Mouse (Mus musculus) heart, postnatal 25 days (tissue): ENCODE measurements around the gene Usp3. TPM values are rescaled to one million over a fixed set of nuclear protein-coding genes. Genes with fewer than 3 reads are reported as not detected.

Experiments
- DNase-seq: peaks from one replicate; pipeline ENCODE4 v3.0.0; 2022; ENCODE audit warnings: low spot score
- intact Hi-C: fragments of 180-260 bp; cut with DNase I; formaldehyde crosslinking; loops from one replicate; pipeline ENCODE4 v1.15.1; 2025
- total RNA-seq, 2 experiments: library from RNA; stranded (reverse); gene quantifications; 2 replicates each; pipeline ENCODE4 v1.2.3; 2021

The Usp3 gene
- total RNA-seq, 2 experiments from 2014 or later = 19.0 to 24.4 TPM

DNA sequence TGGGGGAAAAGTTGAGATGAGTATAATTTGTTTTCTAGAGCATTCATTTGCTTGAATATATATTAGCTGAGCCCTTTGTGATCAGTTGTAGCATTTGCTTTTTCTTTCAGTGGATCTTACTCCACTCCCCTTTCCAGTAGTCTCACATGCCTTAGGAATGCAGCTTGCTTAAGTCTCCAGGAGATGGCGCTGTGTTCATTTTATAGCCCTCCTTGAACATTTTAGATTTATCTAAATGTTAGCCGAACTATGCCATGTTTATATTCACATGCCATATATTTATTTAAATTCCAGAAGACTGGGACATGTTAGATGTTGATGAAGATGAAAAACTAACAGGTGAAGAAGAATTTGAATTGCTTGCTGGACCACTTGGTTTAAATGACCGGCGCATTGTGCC, 127.9 kb downstream of the Usp3 start:
- intact Hi-C loops = loop anchor here (2.0 to 5.0 kb wide), 2 partner anchors 322 to 362 kb away; no protein-coding TSS in a partner anchor
- no peak for DNase-seq

Other genes starting within 250 kb of the Usp3 start
- gene Herc1, start 242.7 kb downstream of the Usp3 start, total RNA-seq = 10 to 100 TPM; 33.9 to 38.5 TPM
- 10 to 100 TPM; 45.9 to 49.2 TPM for gene Fbxl22, start 78.5 kb downstream of the Usp3 start, total RNA-seq
- gene Car12, start 120.5 kb upstream of the Usp3 start, total RNA-seq = not detected
- 1 to 10 TPM; 5.6 to 6.4 TPM for gene Aph1b, start 202.3 kb upstream of the Usp3 start, total RNA-seq
- under 1 TPM in 1 of 2 experiments, not detected in 1; 0.11 TPM for gene Gm10647, start 203.9 kb upstream of the Usp3 start, total RNA-seq
- 1 to 10 TPM in 1 of 2 experiments, under 1 TPM in 1; 0.89 to 2.0 TPM for gene Aph1c, start 241.6 kb upstream of the Usp3 start, total RNA-seq